Mouse (Mus musculus) kidney, postnatal 14 days (tissue): ENCODE data around the gene Actl7a.
A peak's percentile ranks its signal among the peaks of the same experiment; 100 is the strongest.

Experiments
- DNase-seq: peaks from one replicate; pipeline ENCODE4 v3.0.0; 2022; ENCODE audit warnings: mixed read lengths

Gene Actl7a

GRCm38 (mm10) chr4:56767861-56768284 is 24.7 kb downstream of the Actl7a start:
- DNase-seq = no peak

GRCm38 (mm10) chr4:56768913-56769312 is 25.7 kb downstream of the Actl7a start:
- no peak for DNase-seq

GRCm38 (mm10) chr4:56771065-56771464 is 27.9 kb downstream of the Actl7a start:
- no peak for DNase-seq

GRCm38 (mm10) chr4:56791373-56791772 is 48.2 kb downstream of the Actl7a start:
- DNase-seq = peak; percentile 17
